Mouse (Mus musculus) testis, adult 2 months (tissue): ENCODE results near the gene Scarb2. TPM values are rescaled to one million over a fixed set of nuclear protein-coding genes. Genes with fewer than 3 reads are reported as not detected.
A peak's percentile ranks its signal among the peaks of the same experiment; 100 is the strongest.

ENCODE experiments used
- H3K27ac ChIP-seq: fragments of 200-500 bp; 2 replicates; pipeline ENCODE4 v1.5.1; 2012; ENCODE audit warnings: low read depth, low read length; ENCODE audit not compliant: control insufficient read depth, insufficient read depth
- H3K27me3 ChIP-seq: fragments of 200-500 bp; 2 replicates; pipeline ENCODE4 v1.6.1; 2012; ENCODE audit warnings: mild to moderate bottlenecking, low read length, moderate library complexity; ENCODE audit not compliant: control insufficient read depth, insufficient read depth
- H3K36me3 ChIP-seq: fragments of 200-500 bp; 2 replicates; pipeline ENCODE4 v1.6.1; 2012; ENCODE audit warnings: mild to moderate bottlenecking, low read length; ENCODE audit not compliant: control insufficient read depth, insufficient read depth
- H3K4me1 ChIP-seq: fragments of 200-500 bp; 2 replicates; pipeline ENCODE4 v1.6.1; 2012; ENCODE audit warnings: low read length; ENCODE audit not compliant: control insufficient read depth, insufficient read depth
- H3K4me3 ChIP-seq: fragments of 200-500 bp; 2 replicates; pipeline ENCODE4 v1.5.1; 2012; ENCODE audit warnings: low read depth, mild to moderate bottlenecking, low read length, moderate library complexity, mixed read lengths; ENCODE audit not compliant: control insufficient read depth
- CTCF ChIP-seq: fragments of 200-500 bp; IDR thresholded peaks from 2 replicates; pipeline ENCODE4 v1.5.1; 2012; ENCODE audit warnings: low read depth, mild to moderate bottlenecking, inconsistent platforms, low read length, moderate library complexity; ENCODE audit not compliant: control insufficient read depth, insufficient read depth, insufficient replicate concordance
- POLR2A ChIP-seq: fragments of 200-500 bp; IDR thresholded peaks from 2 replicates; pipeline ENCODE4 v1.6.1; 2012; ENCODE audit warnings: low read depth, mild to moderate bottlenecking, inconsistent platforms, low read length, moderate library complexity; ENCODE audit not compliant: control insufficient read depth
- polyA plus RNA-seq: library from polyadenylated mRNA; depleted of rRNA; stranded (reverse); fragments of >200 nt; gene quantifications from 2 replicates; pipeline ENCODE4 v1.2.3, GENCODE M21; 2012

Gene Scarb2
- polyA plus RNA-seq, 1 experiment, result 4.3 TPM

GRCm38 (mm10) chr5:92469201-92470130 lies 37.2 kb downstream of the Scarb2 start:
- no peaks in the 10 kb centered on the region for H3K4me1 ChIP-seq
- H3K4me3 ChIP-seq, result no peak overlapping the region
- no peak overlapping the region for H3K27ac ChIP-seq
- no peaks in the 10 kb centered on the region for H3K27me3 ChIP-seq
- no peaks in the 10 kb centered on the region for H3K36me3 ChIP-seq
- no peak for TF ChIP-seq CTCF
- TF ChIP-seq POLR2A, result no peak

DNA sequence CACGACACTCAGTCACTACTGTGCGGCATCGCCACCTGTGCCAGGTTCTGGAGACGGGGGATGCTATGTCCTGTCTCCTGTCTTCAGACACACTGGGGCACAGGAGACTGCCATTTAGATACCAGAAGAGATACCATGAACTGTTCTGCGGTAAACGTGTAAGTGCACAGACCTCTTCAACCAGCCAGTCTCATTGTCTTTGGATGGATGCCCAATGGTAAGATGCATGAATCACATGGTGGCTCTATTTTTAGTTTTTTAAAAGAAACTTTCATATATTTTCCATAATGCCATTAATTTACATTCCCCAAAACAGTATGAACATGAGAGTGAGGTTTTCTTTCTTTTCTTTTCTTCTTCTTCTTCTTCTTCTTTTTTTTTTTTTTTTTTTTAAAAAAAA lies 38.4 kb downstream of the Scarb2 start:
- Histone ChIP-seq H3K4me3 (no peak overlapping the region), H3K27me3 (no peaks in the 10 kb centered on the region), H3K36me3 (no peaks in the 10 kb centered on the region), H3K27ac (no peak overlapping the region), H3K4me1 (no peaks in the 10 kb centered on the region)
- TF ChIP-seq POLR2A (no peak), CTCF (no peak)

DNA sequence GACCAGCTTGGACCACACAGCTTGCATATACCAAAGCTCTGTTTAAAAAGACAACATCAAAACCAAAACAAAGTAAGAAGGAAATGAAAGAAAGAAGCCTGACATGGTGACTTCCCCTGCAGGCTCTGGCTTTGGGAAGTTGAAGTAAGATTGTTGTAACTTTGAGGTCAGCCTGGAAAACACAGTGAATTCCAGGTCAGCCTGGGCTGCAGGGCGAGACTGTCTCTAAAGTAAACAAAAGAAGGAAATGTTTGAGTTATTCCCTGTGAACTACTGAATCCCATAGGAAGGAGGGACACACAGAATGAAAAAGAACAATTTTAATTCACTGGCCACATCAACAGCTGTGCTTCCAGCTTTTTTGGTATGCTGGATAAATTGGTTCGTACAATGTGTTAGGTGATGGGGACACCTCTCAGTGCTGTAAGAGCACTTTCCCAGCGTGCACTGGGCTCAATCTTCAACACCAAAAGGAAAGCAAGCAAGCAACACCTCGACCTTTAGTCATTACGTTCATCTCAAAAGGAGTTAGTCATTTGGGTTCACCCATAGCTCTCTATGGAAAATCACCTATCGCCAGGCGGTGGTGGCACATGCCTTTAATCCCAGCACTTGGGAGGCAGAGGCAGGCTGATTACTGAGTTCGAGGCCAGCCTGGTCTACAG lies 39.4 kb downstream of the Scarb2 start:
- Histone ChIP-seq H3K4me3 (no peak overlapping the region), H3K4me1 (no peaks in the 10 kb centered on the region), H3K27me3 (no peaks in the 10 kb centered on the region), H3K36me3 (no peaks in the 10 kb centered on the region), H3K27ac (no peak overlapping the region)
- no peak for TF ChIP-seq POLR2A
- no peak for TF ChIP-seq CTCF

DNA sequence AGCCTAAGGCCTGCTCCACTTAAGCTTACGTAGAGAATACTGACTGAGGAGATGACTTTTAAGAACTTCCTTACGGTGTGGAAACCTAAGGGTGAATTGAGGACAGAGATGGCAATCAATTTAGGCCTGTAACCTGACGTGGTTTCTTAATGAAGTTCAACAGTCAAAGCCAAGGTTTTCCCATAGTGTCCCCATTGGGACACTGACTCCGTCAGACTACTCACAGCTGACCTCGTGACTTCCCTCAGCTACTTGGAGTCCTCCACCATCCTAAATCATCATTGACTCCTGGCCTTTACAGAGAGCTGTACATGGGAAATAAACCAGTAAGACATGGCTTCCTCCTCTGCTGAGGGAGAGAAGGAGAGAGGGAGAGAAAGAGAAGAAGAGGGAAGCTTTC lies 41.1 kb downstream of the Scarb2 start:
- TF ChIP-seq POLR2A (no peak), CTCF (no peak)
- no peaks in the 10 kb centered on the region for H3K36me3 ChIP-seq
- no peak overlapping the region for H3K27ac ChIP-seq
- H3K4me1 ChIP-seq, result no peaks in the 10 kb centered on the region
- H3K4me3 ChIP-seq, result no peak overlapping the region
- no peaks in the 10 kb centered on the region for H3K27me3 ChIP-seq

DNA sequence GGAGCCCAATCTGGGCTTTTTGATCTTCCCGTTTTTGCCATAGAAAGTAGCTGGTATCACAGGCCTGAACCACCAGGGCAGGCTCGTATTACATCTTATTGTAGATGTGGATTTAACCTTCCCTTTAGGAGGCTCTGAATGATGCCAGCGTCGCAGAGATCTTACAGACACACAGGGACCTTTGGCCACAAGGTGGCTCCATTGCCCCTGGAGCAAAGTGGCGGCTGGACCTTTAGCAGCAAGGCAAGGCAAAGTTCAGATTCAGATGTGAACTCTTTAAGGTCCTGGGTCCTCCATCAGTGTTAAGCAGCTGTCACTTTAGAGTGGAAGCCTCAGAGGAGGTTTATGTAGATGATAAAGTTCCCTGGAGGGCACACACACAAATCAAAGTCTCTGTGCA lies 45.3 kb downstream of the Scarb2 start:
- no peaks in the 10 kb centered on the region for H3K27me3 ChIP-seq
- no peak overlapping the region for H3K27ac ChIP-seq
- H3K36me3 ChIP-seq, result no peaks in the 10 kb centered on the region
- H3K4me1 ChIP-seq, result no peaks in the 10 kb centered on the region
- TF ChIP-seq CTCF (peak; percentile 63; the same call in 1 of the 2 replicates), POLR2A (no peak)
- no peak overlapping the region for H3K4me3 ChIP-seq

DNA sequence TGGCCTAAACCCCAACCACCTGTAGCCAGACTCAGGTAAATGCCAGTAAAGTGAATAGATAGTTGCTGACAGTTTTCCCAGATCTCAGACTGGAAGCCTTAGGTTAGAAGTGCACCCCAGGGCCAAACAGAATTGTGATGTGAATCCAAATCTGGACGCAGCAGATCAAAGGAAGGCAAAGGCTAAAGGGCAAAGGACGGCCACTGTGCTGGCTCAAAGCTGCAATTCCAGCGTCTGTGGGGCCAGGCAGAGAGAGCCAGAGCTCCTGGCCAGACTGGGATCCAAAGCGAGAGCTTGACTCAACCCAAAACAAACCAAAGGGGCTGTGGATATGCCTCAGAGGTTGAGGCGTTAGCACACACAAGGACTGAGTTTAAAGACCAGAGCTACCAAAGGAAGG lies 47.9 kb downstream of the Scarb2 start:
- no peak overlapping the region for H3K27ac ChIP-seq
- H3K36me3 ChIP-seq, result no peaks in the 10 kb centered on the region
- H3K4me3 ChIP-seq, result no peak overlapping the region
- no peaks in the 10 kb centered on the region for H3K4me1 ChIP-seq
- H3K27me3 ChIP-seq, result no peaks in the 10 kb centered on the region
- TF ChIP-seq CTCF, result no peak
- no peak for TF ChIP-seq POLR2A

- Histone ChIP-seq H3K36me3 (no peaks in the 10 kb centered on the region), H3K4me3 (no peak overlapping the region), H3K27ac (no peak overlapping the region), H3K27me3 (no peaks in the 10 kb centered on the region), H3K4me1 (no peaks in the 10 kb centered on the region)
- TF ChIP-seq CTCF (no peak), POLR2A (no peak)
These were observed 49.2 kb downstream of the Scarb2 start for GRCm38 (mm10) chr5:92457410-92457809.

DNA sequence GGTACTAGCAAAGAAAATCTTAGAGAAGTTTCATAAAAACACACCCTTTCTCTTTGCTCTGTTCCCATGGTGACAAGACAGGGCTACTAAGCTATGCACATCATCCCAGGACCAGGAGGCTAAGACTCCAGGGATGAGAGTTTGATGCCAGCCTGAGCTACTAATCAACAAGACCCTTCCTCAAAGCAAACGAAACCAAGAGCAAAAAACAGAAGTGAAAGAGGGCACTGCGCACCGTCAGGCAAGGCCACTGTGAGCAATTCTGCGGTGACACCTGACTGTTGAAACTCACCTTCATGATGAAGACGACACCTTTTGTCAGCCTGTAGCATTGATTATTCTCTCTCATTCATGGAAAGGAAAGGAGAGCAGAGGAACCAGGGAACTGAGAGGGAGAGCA lies 53.8 kb downstream of the Scarb2 start:
- Histone ChIP-seq H3K4me3 (no peak overlapping the region), H3K4me1 (no peaks in the 10 kb centered on the region), H3K27me3 (no peaks in the 10 kb centered on the region), H3K36me3 (no peaks in the 10 kb centered on the region), H3K27ac (no peak overlapping the region)
- no peak for TF ChIP-seq CTCF
- TF ChIP-seq POLR2A, result no peak
